Mouse (Mus musculus) kidney, embryonic 16.5 days (tissue): ENCODE results near the gene Gad2. TPM values are rescaled to one million over a fixed set of nuclear protein-coding genes. Genes with fewer than 3 reads are reported as not detected.

ENCODE experiments used
- ATAC-seq: fragments of 200-750 bp; cut with Nextera tagmentation; 2 replicates; pipeline ENCODE4 v1.8.0; 2017; ENCODE audit warnings: moderate TSS enrichment; ENCODE audit not compliant: low FRiP score, low TSS enrichment
- H3K27ac ChIP-seq: fragments of 300-500 bp; sonication (generic); 2 replicates; pipeline ENCODE4 v1.5.1; 2014; ENCODE audit warnings: low read length
- H3K27me3 ChIP-seq: fragments of 300-500 bp; sonication (generic); 2 replicates; pipeline ENCODE4 v1.6.1; 2014; ENCODE audit warnings: low read length, control low read depth, mixed read lengths; ENCODE audit not compliant: insufficient read depth
- H3K36me3 ChIP-seq: fragments of 300-500 bp; sonication (generic); 2 replicates; pipeline ENCODE4 v1.6.1; 2014; ENCODE audit warnings: low read length, control low read depth, mixed read lengths; ENCODE audit not compliant: insufficient read depth
- H3K4me1 ChIP-seq: fragments of 300-500 bp; sonication (generic); 2 replicates; pipeline ENCODE4 v1.6.1; 2014; ENCODE audit warnings: low read length, control low read depth, mixed read lengths; ENCODE audit not compliant: insufficient read depth
- H3K4me2 ChIP-seq: fragments of 300-500 bp; sonication (generic); replicated peaks from 2 replicates; pipeline ENCODE4 v1.6.1; 2014; ENCODE audit warnings: low read depth, low read length
- H3K4me3 ChIP-seq: fragments of 300-500 bp; sonication (generic); 2 replicates; pipeline ENCODE4 v1.5.1; 2014; ENCODE audit warnings: mild to moderate bottlenecking, low read length
- H3K9ac ChIP-seq: fragments of 300-500 bp; sonication (generic); replicated peaks from 2 replicates; pipeline ENCODE4 v1.6.1; 2014; ENCODE audit warnings: low read length
- H3K9me3 ChIP-seq: fragments of 300-500 bp; sonication (generic); 2 replicates; pipeline ENCODE4 v1.6.1; 2016; ENCODE audit warnings: low read length, control low read depth
- WGBS: fragments of 180-500 bp; shearing (Covaris S2); extraction: QIAGEN DNeasy Blood & Tissue Kit; methylation state at CpG from one replicate; pipeline ENCODE4 v1.1.7; 2014; 5-methylcytosine and 5-hydroxymethylcytosine counted together
- polyA plus RNA-seq: library from polyadenylated mRNA; unstranded; fragments of >200 nt; fragmentation: Nextera tagmentation; extraction: Ambion mirVana; gene quantifications from 2 replicates; pipeline ENCODE4 v1.2.1, GENCODE M21; 2015

The Gad2 gene
- polyA plus RNA-seq, 1 experiment from 2014 or later: not detected

GRCm38 (mm10) chr2:22646134-22646533, 24.1 kb downstream of the Gad2 start:
- Histone ChIP-seq H3K36me3 (no peaks in the 10 kb centered on the region), H3K4me2 (no peak overlapping the region), H3K9me3 (no peaks in the 10 kb centered on the region), H3K27ac (no peak overlapping the region), H3K9ac (no peak overlapping the region), H3K4me3 (no peak overlapping the region), H3K27me3 (no peaks in the 10 kb centered on the region), H3K4me1 (no peaks in the 10 kb centered on the region)
- WGBS: 23% methylated on average over 1 of the region's 1 CpGs
- no peak for ATAC-seq

- H3K9ac ChIP-seq: no peak overlapping the region
- H3K9me3 ChIP-seq: no peaks in the 10 kb centered on the region
- no peaks in the 10 kb centered on the region for H3K36me3 ChIP-seq
- H3K27me3 ChIP-seq: no peaks in the 10 kb centered on the region
- no peak for ATAC-seq
- 61% methylated on average over 1 of the region's 1 CpGs for WGBS
- H3K4me1 ChIP-seq: no peaks in the 10 kb centered on the region
- no peak overlapping the region for H3K4me3 ChIP-seq
- no peak overlapping the region for H3K4me2 ChIP-seq
- H3K27ac ChIP-seq: no peak overlapping the region
Measured at GRCm38 (mm10) chr2:22648394-22648793, 26.4 kb downstream of the Gad2 start.

- Histone ChIP-seq H3K4me1 (no peaks in the 10 kb centered on the region), H3K27ac (no peak overlapping the region)
- ATAC-seq: no peak
Measured at GRCm38 (mm10) chr2:22651826-22652225, 29.8 kb downstream of the Gad2 start.

GRCm38 (mm10) chr2:22663731-22664130, 41.7 kb downstream of the Gad2 start:
- WGBS: 77% methylated on average over 1 of the region's 1 CpGs
- no peak overlapping the region for H3K9ac ChIP-seq
- ATAC-seq: no peak
- no peaks in the 10 kb centered on the region for H3K9me3 ChIP-seq
- H3K27me3 ChIP-seq: no peaks in the 10 kb centered on the region
- H3K4me3 ChIP-seq: no peak overlapping the region
- no peaks in the 10 kb centered on the region for H3K36me3 ChIP-seq
- no peak overlapping the region for H3K27ac ChIP-seq
- no peaks in the 10 kb centered on the region for H3K4me1 ChIP-seq
- no peak overlapping the region for H3K4me2 ChIP-seq

More at GRCm38 (mm10) chr2:22651826-22652225, 29.8 kb downstream of the Gad2 start:
- Histone ChIP-seq H3K36me3 (no peaks in the 10 kb centered on the region), H3K4me2 (no peak overlapping the region), H3K4me3 (no peak overlapping the region), H3K9me3 (no peaks in the 10 kb centered on the region), H3K27me3 (no peaks in the 10 kb centered on the region), H3K9ac (no peak overlapping the region)
- WGBS: 81% methylated on average over 4 of the region's 4 CpGs

- Histone ChIP-seq H3K36me3 (no peaks in the 10 kb centered on the region), H3K27me3 (no peaks in the 10 kb centered on the region), H3K4me2 (no peak overlapping the region), H3K27ac (no peak overlapping the region), H3K4me3 (no peak overlapping the region), H3K9me3 (no peaks in the 10 kb centered on the region), H3K9ac (no peak overlapping the region), H3K4me1 (no peaks in the 10 kb centered on the region)
- no peak for ATAC-seq
- WGBS: 92% methylated on average over 2 of the region's 2 CpGs
Measured at GRCm38 (mm10) chr2:22670415-22670814, 48.4 kb downstream of the Gad2 start.

- no peak overlapping the region for H3K4me2 ChIP-seq
- WGBS: 64% methylated on average over 1 of the region's 1 CpGs
- H3K4me1 ChIP-seq: no peaks in the 10 kb centered on the region
- no peak for ATAC-seq
- no peaks in the 10 kb centered on the region for H3K9me3 ChIP-seq
- no peak overlapping the region for H3K9ac ChIP-seq
- no peak overlapping the region for H3K27ac ChIP-seq
- H3K27me3 ChIP-seq: no peaks in the 10 kb centered on the region
- H3K4me3 ChIP-seq: no peak overlapping the region
- H3K36me3 ChIP-seq: no peaks in the 10 kb centered on the region
Measured at GRCm38 (mm10) chr2:22671348-22671747, 49.3 kb downstream of the Gad2 start.

- Histone ChIP-seq H3K27me3 (no peaks in the 10 kb centered on the region), H3K4me1 (no peaks in the 10 kb centered on the region), H3K36me3 (no peaks in the 10 kb centered on the region), H3K4me3 (no peak overlapping the region), H3K9ac (no peak overlapping the region), H3K27ac (no peak overlapping the region), H3K9me3 (no peaks in the 10 kb centered on the region), H3K4me2 (no peak overlapping the region)
- peak; percentile 83 for ATAC-seq
- 32% methylated on average over 8 of the region's 8 CpGs for WGBS
Measured at GRCm38 (mm10) chr2:22677066-22677465, 55.1 kb downstream of the Gad2 start.

GRCm38 (mm10) chr2:22679944-22680343, 57.9 kb downstream of the Gad2 start:
- Histone ChIP-seq H3K4me1 (no peaks in the 10 kb centered on the region), H3K36me3 (no peaks in the 10 kb centered on the region), H3K9me3 (no peaks in the 10 kb centered on the region), H3K27me3 (no peaks in the 10 kb centered on the region), H3K27ac (no peak overlapping the region), H3K4me3 (no peak overlapping the region), H3K9ac (no peak overlapping the region), H3K4me2 (no peak overlapping the region)
- 77% methylated on average over 4 of the region's 4 CpGs for WGBS
- no peak for ATAC-seq

GRCm38 (mm10) chr2:22689969-22690368, 68.0 kb downstream of the Gad2 start:
- no peak overlapping the region for H3K4me3 ChIP-seq
- no peak for ATAC-seq
- H3K36me3 ChIP-seq: no peaks in the 10 kb centered on the region
- H3K27me3 ChIP-seq: no peaks in the 10 kb centered on the region
- no peaks in the 10 kb centered on the region for H3K4me1 ChIP-seq
- no peak overlapping the region for H3K27ac ChIP-seq
- H3K9ac ChIP-seq: no peak overlapping the region
- 91% methylated on average over 7 of the region's 7 CpGs for WGBS
- H3K9me3 ChIP-seq: no peaks in the 10 kb centered on the region
- no peak overlapping the region for H3K4me2 ChIP-seq

GRCm38 (mm10) chr2:22704780-22705727, 83.0 kb downstream of the Gad2 start:
- 0 out of 2 replicates have a peak, but pooled peaks have one; percentile 39 for ATAC-seq
- WGBS: 47% methylated on average over 4 of the region's 4 CpGs

More at GRCm38 (mm10) chr2:22704780-22705727, 83.0 kb downstream of the Gad2 start:
- Histone ChIP-seq H3K36me3 (no peaks in the 10 kb centered on the region), H3K27ac (0 out of 2 replicates have a peak overlapping the region, but pooled peaks have one; percentile 37), H3K9ac (no peak overlapping the region), H3K9me3 (no peaks in the 10 kb centered on the region), H3K4me1 (no peaks in the 10 kb centered on the region), H3K27me3 (no peaks in the 10 kb centered on the region), H3K4me3 (no peak overlapping the region), H3K4me2 (no peak overlapping the region)
